Mouse (Mus musculus): ENCODE data around the gene Plxnd1.

Plxnd1 gene
- long read RNA-seq, experiment 1, partial matches to known transcripts: 6 of 8 reads
- long read RNA-seq, experiment 1, other reads (novel, unspliced or antisense): 2 of 8 reads
- long read RNA-seq, experiment 2, partial matches to known transcripts: 11 of 16 reads
- long read RNA-seq, experiment 2, other reads (novel, unspliced or antisense): 5 of 16 reads

GRCm38 (mm10) chr6:115994877-115995520 is at the start of gene Plxnd1:
Gene Plxnd1, minus strand, starts transcription at chr6:115995005.
- intact Hi-C loops (cut with DNase I): loop anchor here (5.0 kb wide), 1 partner anchor 38 kb away; no protein-coding TSS in a partner anchor

GRCm38 (mm10) chr6:116044039-116044438 is 49.2 kb upstream of the Plxnd1 start:
- intact Hi-C loops (cut with DNase I): no loop called here

GRCm38 (mm10) chr6:116038222-116038621 is 43.4 kb upstream of the Plxnd1 start:
- intact Hi-C loops (cut with DNase I): loop anchor here (5.0 kb wide), 1 partner anchor 69 kb away; no protein-coding TSS in a partner anchor

- intact Hi-C loops (cut with DNase I): loop anchor here (5.0 kb wide), 1 partner anchor 70 kb away; no protein-coding TSS in a partner anchor
These were observed 42.6 kb upstream of the Plxnd1 start for GRCm38 (mm10) chr6:116037281-116037831.

- intact Hi-C loops (cut with DNase I): loop anchor here (5.0 kb wide), 1 partner anchor 71 kb away; no protein-coding TSS in a partner anchor
These were observed 41.8 kb upstream of the Plxnd1 start for GRCm38 (mm10) chr6:116036555-116036954.

GRCm38 (mm10) chr6:116031052-116031451 is 36.2 kb upstream of the Plxnd1 start:
- intact Hi-C loops (cut with DNase I): no loop called here

- intact Hi-C loops (cut with DNase I): no loop called here
These were observed 29.9 kb upstream of the Plxnd1 start for GRCm38 (mm10) chr6:116024666-116025065.

GRCm38 (mm10) chr6:116021961-116022485 is 27.2 kb upstream of the Plxnd1 start:
- intact Hi-C loops (cut with DNase I): no loop called here

- intact Hi-C loops (cut with DNase I): loop anchor here (10.0 kb wide), 1 partner anchor 49 kb away; no protein-coding TSS in a partner anchor
These were observed 21.1 kb upstream of the Plxnd1 start for GRCm38 (mm10) chr6:116015902-116016301.

- intact Hi-C loops (cut with DNase I): loop anchor here (10.0 kb wide), 1 partner anchor 51 kb away; no protein-coding TSS in a partner anchor
These were observed 19.3 kb upstream of the Plxnd1 start for GRCm38 (mm10) chr6:116014111-116014510.

- intact Hi-C loops (cut with DNase I): loop anchor here (10.0 kb wide), 1 partner anchor 51 kb away; no protein-coding TSS in a partner anchor
These were observed 18.9 kb upstream of the Plxnd1 start for GRCm38 (mm10) chr6:116013687-116014086.

GRCm38 (mm10) chr6:116010541-116010940 is 15.7 kb upstream of the Plxnd1 start:
- intact Hi-C loops (cut with DNase I): loop anchor here (2.0 to 10.0 kb wide), 2 partner anchors 54 to 118 kb away; no protein-coding TSS in a partner anchor

GRCm38 (mm10) chr6:116009426-116009825 is 14.6 kb upstream of the Plxnd1 start:
- intact Hi-C loops (cut with DNase I): loop anchor here (2.0 kb wide), 1 partner anchor 163 kb away; no protein-coding TSS in a partner anchor

- intact Hi-C loops (cut with DNase I): loop anchor here (2.0 kb wide), 2 partner anchors 107 to 161 kb away; no protein-coding TSS in a partner anchor
These were observed 12.9 kb upstream of the Plxnd1 start for GRCm38 (mm10) chr6:116007561-116008173.

- intact Hi-C loops (cut with DNase I): loop anchor here (2.0 kb wide), 1 partner anchor 106 kb away; no protein-coding TSS in a partner anchor
These were observed 11.9 kb upstream of the Plxnd1 start for GRCm38 (mm10) chr6:116006731-116007130.

- intact Hi-C loops (cut with DNase I): loop anchor here (2.0 kb wide), 1 partner anchor 105 kb away; no protein-coding TSS in a partner anchor
These were observed 11.1 kb upstream of the Plxnd1 start for GRCm38 (mm10) chr6:116005959-116006288.

GRCm38 (mm10) chr6:116005275-116005958 is 10.6 kb upstream of the Plxnd1 start:
- intact Hi-C loops (cut with DNase I): no loop called here

GRCm38 (mm10) chr6:116004716-116005115 is 9.9 kb upstream of the Plxnd1 start:
- intact Hi-C loops (cut with DNase I): no loop called here

- intact Hi-C loops (cut with DNase I): no loop called here
These were observed 9.3 kb upstream of the Plxnd1 start for GRCm38 (mm10) chr6:116004069-116004468.

- intact Hi-C loops (cut with DNase I): no loop called here
These were observed 8.7 kb upstream of the Plxnd1 start for GRCm38 (mm10) chr6:116003516-116003915.
